Mouse (Mus musculus): ENCODE data around the gene Hspb2.

Hspb2 gene

DNA sequence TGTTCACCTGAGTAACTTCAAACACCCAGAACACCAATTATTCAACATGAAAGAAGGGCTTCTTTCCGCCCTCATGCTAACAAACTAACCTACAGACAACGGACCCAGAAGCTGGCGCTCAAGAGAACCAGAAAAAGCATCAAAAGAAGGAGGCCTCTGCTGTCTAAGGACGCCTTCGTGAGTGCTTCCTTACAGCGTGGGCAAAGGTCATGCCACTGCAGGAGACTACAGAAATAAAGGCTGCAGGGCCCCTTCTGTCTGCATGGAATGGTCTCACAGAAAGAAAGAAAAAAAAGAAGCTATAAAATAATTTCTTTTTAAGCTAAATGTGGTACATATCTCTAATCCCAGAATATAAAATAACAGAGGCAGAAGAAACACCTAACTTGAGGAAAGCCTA, 47.2 kb downstream of the Hspb2 start:
- no peak for DNase-seq

All from heart, adult 11 months (tissue).